30 mouse cellular contexts compared by ENCODE assay signal in genomic region chr1:175931391-175931790, GRCm38 (mm10). TPM values are rescaled to one million over a fixed set of nuclear protein-coding genes. Genes with fewer than 3 reads are reported as not detected.
DNase-seq lines count a peak whose midpoint lies in the region; ATAC-seq lines count a peak whose summit lies in the region.
"Had no signal": no experiment of that assay in that cellular context is flagged by ENCODE, and none has a peak within 500 bp of the region (broad histone marks: within the 10 kb centered on the region; RNA-seq: fewer than 3 reads in every experiment).

No protein-coding gene starts in this region.

- no peak overlapping the region for H3K27ac ChIP-seq in embryonic facial prominence, embryonic 14.5 days (replicated peaks; ENCODE audit: low read depth, low read length)
- H3K27ac ChIP-seq in embryonic facial prominence, embryonic 10.5 days (replicated peaks), result no peak overlapping the region
- H3K27ac ChIP-seq: forebrain, embryonic 10.5 days; heart, embryonic 15.5 days; hindbrain, embryonic 14.5 days; limb, embryonic 15.5 days; liver, embryonic 14.5 days; lung, embryonic 15.5 days; neural tube, embryonic 13.5 days; stomach, embryonic 15.5 days had no signal

- no peak for ATAC-seq in embryonic facial prominence, embryonic 14.5 days (ENCODE audit: low read depth)
- ATAC-seq: inflammation-experienced regulatory T-cells, adult 6 months had no signal

- peak; percentile 10 for DNase-seq in embryonic facial prominence, embryonic 14.5 days (ENCODE audit: low spot score)
- no peak for DNase-seq in embryonic facial prominence, embryonic 10.5 days (ENCODE audit: low spot score)
- DNase-seq in heart, adult 18-20 months, result peak; percentile 11 to 25
- no peak for DNase-seq in heart, postnatal 25 days (ENCODE audit: low spot score)
- peak; percentile 15 to 36 for DNase-seq in heart, postnatal 10 days
- no peak for DNase-seq in thymus, postnatal 14 days
- no peak for DNase-seq in adrenal gland, postnatal 36 days
- DNase-seq: adrenal gland, postnatal 14 days; cerebellum, adult 9-10 months; kidney, adult 8-10 months; kidney, postnatal 10 days; left cerebral cortex, postnatal 4 days; lung, postnatal 36 days; midbrain, embryonic 14.5 days; right cerebral cortex, postnatal 4 days; thymus, postnatal 36 days had no signal

- no peak overlapping the region for H3K4me3 ChIP-seq in embryonic facial prominence, embryonic 14.5 days (ENCODE audit: low read depth, low read length)
- H3K4me3 ChIP-seq in embryonic facial prominence, embryonic 10.5 days, result no peak overlapping the region
- H3K4me3 ChIP-seq: forebrain, embryonic 10.5 days; heart, embryonic 15.5 days; limb, embryonic 15.5 days; lung, embryonic 15.5 days; myocyte; neural tube, embryonic 13.5 days; stomach, embryonic 15.5 days had no signal

- no peaks in the 10 kb centered on the region for H3K4me1 ChIP-seq in embryonic facial prominence, embryonic 14.5 days (ENCODE audit: control insufficient read depth, insufficient read depth, low read length)
- 0 out of 2 replicates have a peak, but pooled peaks cover 2% of the 10 kb centered on the region for H3K4me1 ChIP-seq in embryonic facial prominence, embryonic 10.5 days
- H3K4me1 ChIP-seq: forebrain, embryonic 10.5 days; heart, embryonic 15.5 days; neural tube, embryonic 13.5 days; stomach, embryonic 15.5 days had no signal

- no peak overlapping the region for H3K9ac ChIP-seq in embryonic facial prominence, embryonic 14.5 days (ENCODE audit: low read depth, low read length)
- H3K9ac ChIP-seq: heart, embryonic 15.5 days; hindbrain, embryonic 14.5 days; limb, embryonic 15.5 days; liver, embryonic 14.5 days; lung, embryonic 15.5 days; neural tube, embryonic 13.5 days; stomach, embryonic 15.5 days had no signal

- no peaks in the 10 kb centered on the region for H3K9me3 ChIP-seq in embryonic facial prominence, embryonic 14.5 days (ENCODE audit: control insufficient read depth, low read length)
- no peaks in the 10 kb centered on the region for H3K9me3 ChIP-seq in embryonic facial prominence, embryonic 10.5 days
- H3K9me3 ChIP-seq: forebrain, embryonic 10.5 days; heart, embryonic 15.5 days; limb, embryonic 15.5 days; lung, embryonic 15.5 days; neural tube, embryonic 13.5 days; stomach, embryonic 15.5 days had no signal

- H3K36me3 ChIP-seq in embryonic facial prominence, embryonic 14.5 days (ENCODE audit: control insufficient read depth, insufficient read depth, low read length), result no peaks in the 10 kb centered on the region
- H3K36me3 ChIP-seq in embryonic facial prominence, embryonic 10.5 days (replicated peaks), result no peaks in the 10 kb centered on the region
- H3K36me3 ChIP-seq: forebrain, embryonic 10.5 days; heart, embryonic 15.5 days; limb, embryonic 15.5 days; lung, embryonic 15.5 days; neural tube, embryonic 13.5 days; stomach, embryonic 15.5 days had no signal

- no peaks in the 10 kb centered on the region for H3K27me3 ChIP-seq in embryonic facial prominence, embryonic 14.5 days (replicated peaks; ENCODE audit: control insufficient read depth, insufficient read depth, low read length)
- no peaks in the 10 kb centered on the region; the same call in 1 of the 2 replicates for H3K27me3 ChIP-seq in embryonic facial prominence, embryonic 10.5 days (replicated peaks; ENCODE audit: low read depth, poor library complexity, severe bottlenecking)
- H3K27me3 ChIP-seq: heart, embryonic 15.5 days; limb, embryonic 15.5 days; lung, embryonic 15.5 days; neural tube, embryonic 13.5 days; stomach, embryonic 15.5 days had no signal

- intact Hi-C loops in heart, postnatal 25 days (cut with DNase I), result loop anchor here (10.0 kb wide), 1 partner anchor 933 kb away; no protein-coding TSS in a partner anchor
- intact Hi-C loops in heart, postnatal 10 days (cut with DNase I), result loop anchor here (10.0 kb wide), 1 partner anchor 933 kb away; no protein-coding TSS in a partner anchor

- 81% methylated on average over 5 of the region's 5 CpGs for WGBS in embryonic facial prominence, embryonic 14.5 days
- 96% methylated on average over 5 of the region's 5 CpGs for WGBS in embryonic facial prominence, embryonic 10.5 days

- H3K4me2 ChIP-seq in embryonic facial prominence, embryonic 14.5 days (ENCODE audit: low read depth, low read length), result no peak overlapping the region
- H3K4me2 ChIP-seq: heart, embryonic 15.5 days; hindbrain, embryonic 14.5 days; limb, embryonic 15.5 days; lung, embryonic 15.5 days; neural tube, embryonic 13.5 days; stomach, embryonic 15.5 days had no signal

RNA-seq across cellular contexts. Expression of gene Gm38100, which starts 11.3 kb away (rescaled TPM):
- polyA plus RNA-seq in embryonic facial prominence, embryonic 14.5 days (2014; fragmentation: Nextera tagmentation; extraction: Ambion mirVana), result 0.10 TPM in 1 of 2 replicates, not detected in the other
- polyA plus RNA-seq in embryonic facial prominence, embryonic 10.5 days (2016; fragmentation: Nextera tagmentation; extraction: Ambion mirVana), result 0.33 TPM in 1 of 2 replicates, not detected in the other
- not detected for total RNA-seq in heart, adult 18-20 months (2021)
- total RNA-seq in heart, postnatal 25 days (2021), result not detected
- total RNA-seq in heart, postnatal 10 days (2021), result not detected
- total RNA-seq in adrenal gland, postnatal 36 days (2021), result not detected
- total RNA-seq: adrenal gland, postnatal 14 days; layer of hippocampus, adult 18-20 months; layer of hippocampus, postnatal 14 days; left cerebral cortex, adult 8-10 months; left cerebral cortex, postnatal 4 days; megakaryocyte-erythroid progenitor cell, adult 5-6 weeks had no signal
- polyA plus RNA-seq: hindbrain, embryonic 14.5 days; inflammation-experienced regulatory T-cells, adult 6 months; limb, embryonic 15.5 days; liver, embryonic 14.5 days; lung, embryonic 15.5 days; midbrain, embryonic 14.5 days; myocyte; neural tube, embryonic 13.5 days had no signal

RNA-seq across cellular contexts. Expression of gene Rbm8a2, which starts 47.5 kb away (rescaled TPM):
- polyA plus RNA-seq in embryonic facial prominence, embryonic 14.5 days (2014; fragmentation: Nextera tagmentation; extraction: Ambion mirVana), result 0.31 and 0.57 TPM in 2 replicates
- 0.69 and 0.98 TPM in 2 replicates for polyA plus RNA-seq in embryonic facial prominence, embryonic 10.5 days (2016; fragmentation: Nextera tagmentation; extraction: Ambion mirVana)
- not detected for total RNA-seq in heart, adult 18-20 months (2021)
- total RNA-seq in heart, postnatal 25 days (2021), result not detected
- total RNA-seq in heart, postnatal 10 days (2021), result not detected
- not detected for total RNA-seq in adrenal gland, postnatal 36 days (2021)
- total RNA-seq: adrenal gland, postnatal 14 days; layer of hippocampus, adult 18-20 months; layer of hippocampus, postnatal 14 days had no signal

RNA-seq across cellular contexts. Expression of gene Exo1, which starts 51.0 kb away (rescaled TPM):
- polyA plus RNA-seq in embryonic facial prominence, embryonic 14.5 days (2014; fragmentation: Nextera tagmentation; extraction: Ambion mirVana), result 51.2 and 52.0 TPM in 2 replicates
- 155 and 158 TPM in 2 replicates for polyA plus RNA-seq in embryonic facial prominence, embryonic 10.5 days (2016; fragmentation: Nextera tagmentation; extraction: Ambion mirVana)
- under 1 TPM; 0.42 to 0.46 TPM for total RNA-seq in heart, adult 18-20 months (2021)
- under 1 TPM; 0.18 to 0.22 TPM for total RNA-seq in heart, postnatal 25 days (2021)
- 1 to 10 TPM; 2.2 to 3.6 TPM for total RNA-seq in heart, postnatal 10 days (2021)
- 1 to 10 TPM; 1.8 to 2.5 TPM for total RNA-seq in adrenal gland, postnatal 36 days (2021)

Comparison
In these comparisons a context has a peak if more than half of its experiments do, and no peak if none do; other contexts are left out.
1. DNase-seq: peak in embryonic facial prominence, embryonic 14.5 days (single experiment), heart, adult 18-20 months (2 of 2) and heart, postnatal 10 days (2 of 2); none in embryonic facial prominence, embryonic 10.5 days (single experiment), heart, postnatal 25 days (single experiment), thymus, postnatal 14 days (single experiment) and adrenal gland, postnatal 36 days (0 of 2).